Mouse (Mus musculus) hindbrain, postnatal 0 days (tissue): ENCODE results near the gene Slc25a34. TPM values are rescaled to one million over a fixed set of nuclear protein-coding genes. Genes with fewer than 3 reads are reported as not detected.

Source experiments
- ATAC-seq: fragments of 200-750 bp; cut with Nextera tagmentation; 2 replicates; pipeline ENCODE4 v1.8.0; 2017; ENCODE audit warnings: mild to moderate bottlenecking, moderate TSS enrichment, moderate library complexity
- DNase-seq: peaks from one replicate; pipeline ENCODE4 v3.0.0-alpha.2; 2015; ENCODE audit warnings: low spot score
- H3K27ac ChIP-seq: fragments of 300-500 bp; sonication (generic); 2 replicates; pipeline ENCODE4 v1.5.1; 2014; ENCODE audit warnings: mild to moderate bottlenecking
- H3K27me3 ChIP-seq: fragments of 300-500 bp; sonication (generic); 2 replicates; pipeline ENCODE4 v1.6.1; 2014; ENCODE audit warnings: low read length, mixed read lengths; ENCODE audit not compliant: insufficient read depth
- H3K36me3 ChIP-seq: fragments of 300-500 bp; sonication (generic); 2 replicates; pipeline ENCODE4 v1.6.1; 2014; ENCODE audit warnings: low read length, mixed read lengths; ENCODE audit not compliant: insufficient read depth
- H3K4me1 ChIP-seq: fragments of 300-500 bp; sonication (generic); 2 replicates; pipeline ENCODE4 v1.6.1; 2014; ENCODE audit warnings: antibody characterized with exemption, low read length, mixed read lengths; ENCODE audit not compliant: insufficient read depth
- H3K4me2 ChIP-seq: fragments of 300-500 bp; sonication (generic); 2 replicates; pipeline ENCODE4 v1.6.1; 2014; ENCODE audit warnings: low read depth, mild to moderate bottlenecking, low read length, moderate library complexity, mixed read lengths
- H3K4me3 ChIP-seq: fragments of 300-500 bp; sonication (generic); 2 replicates; pipeline ENCODE4 v1.5.1; 2014; ENCODE audit warnings: low read length
- H3K9ac ChIP-seq: fragments of 300-500 bp; sonication (generic); replicated peaks from 2 replicates; pipeline ENCODE4 v1.6.1; 2014; ENCODE audit warnings: mild to moderate bottlenecking, low read length, moderate library complexity, mixed read lengths
- H3K9me3 ChIP-seq: fragments of 300-500 bp; sonication (generic); 2 replicates; pipeline ENCODE4 v1.6.1; 2016; ENCODE audit warnings: low read length, mixed read lengths
- CTCF ChIP-seq: IDR thresholded peaks from 2 replicates; pipeline ENCODE4 v1.5.1; 2016; ENCODE audit warnings: antibody characterized with exemption, control low read depth, low read depth
- WGBS: fragments of 180-500 bp; shearing (Covaris S2); extraction: QIAGEN DNeasy Blood & Tissue Kit; methylation state at CpG from one replicate; pipeline ENCODE4 v1.1.7; 2014; 5-methylcytosine and 5-hydroxymethylcytosine counted together
- polyA plus RNA-seq: library from polyadenylated mRNA; unstranded; fragments of >200 nt; fragmentation: Nextera tagmentation; extraction: Ambion mirVana; gene quantifications from 2 replicates; pipeline ENCODE4 v1.2.1, GENCODE M21; 2015
- total RNA-seq: library from RNA; depleted of rRNA; stranded (reverse); fragments of >200 nt; gene quantifications from 2 replicates; pipeline ENCODE4 v1.2.3, GENCODE M21; 2014

The Slc25a34 gene
- total and polyA plus RNA-seq, 2 experiments from 2014 or later = 3.6 to 18.1 TPM

DNA sequence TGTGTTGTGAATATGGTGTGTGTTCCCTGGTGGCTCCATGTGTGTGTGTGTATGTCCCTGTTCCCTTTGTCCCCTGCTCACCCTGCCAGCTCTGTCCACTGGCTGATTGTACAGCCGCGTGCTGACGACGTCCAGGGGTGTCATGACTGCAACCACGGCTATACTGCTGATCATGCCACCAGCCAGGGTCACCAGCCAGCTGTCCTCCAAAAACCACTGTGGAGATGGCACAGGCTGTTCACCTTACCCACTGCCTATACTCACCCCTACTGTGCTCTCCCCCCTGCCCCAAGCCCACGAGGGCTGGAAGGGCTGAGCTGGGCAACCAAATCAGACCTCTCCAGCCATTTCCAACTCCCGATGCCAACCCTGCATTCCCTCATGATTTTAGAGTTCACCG is 2.3 kb downstream of the Slc25a34 start:
- H3K4me3 ChIP-seq = no peak overlapping the region
- no peaks in the 10 kb centered on the region for H3K27me3 ChIP-seq
- H3K36me3 ChIP-seq = peaks cover 7% of the 10 kb centered on the region
- no peaks in the 10 kb centered on the region for H3K9me3 ChIP-seq
- peaks cover 11% of the 10 kb centered on the region for H3K4me1 ChIP-seq
- no peak overlapping the region for H3K4me2 ChIP-seq
- 78% methylated on average over 8 of the region's 8 CpGs for WGBS
- H3K9ac ChIP-seq = no peak overlapping the region
- no peak for DNase-seq
- TF ChIP-seq CTCF = no peak
- no peak overlapping the region for H3K27ac ChIP-seq
- ATAC-seq = no peak

DNA sequence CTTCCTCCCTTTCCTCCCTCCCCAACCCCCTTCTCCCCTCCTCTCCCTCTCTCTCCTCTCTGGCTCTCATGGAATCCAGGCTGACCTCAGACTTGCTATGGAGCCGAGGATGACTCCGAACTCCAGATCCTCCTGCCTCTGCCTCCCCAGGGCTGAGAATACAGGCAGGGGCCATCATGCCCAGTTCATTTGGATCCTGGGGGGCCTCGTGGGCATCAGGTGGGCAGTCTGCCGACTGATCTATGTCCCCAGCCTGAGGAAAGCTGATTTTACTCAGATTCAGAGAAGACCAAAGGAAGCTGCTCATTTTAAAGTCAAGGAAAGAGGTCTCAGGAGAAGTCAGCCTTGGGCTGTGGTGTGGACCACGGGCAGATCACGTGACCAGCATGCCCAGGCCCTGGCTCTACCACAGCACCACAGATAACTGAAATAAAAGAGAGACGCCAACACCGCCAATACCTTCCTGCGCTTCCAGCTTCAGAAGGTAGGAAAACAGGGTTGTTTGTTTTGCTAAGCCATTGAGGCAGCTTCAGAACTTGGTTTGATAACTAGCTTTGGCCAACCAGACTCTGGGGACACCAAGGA is 4.2 kb downstream of the Slc25a34 start:
- no peaks in the 10 kb centered on the region for H3K9me3 ChIP-seq
- H3K36me3 ChIP-seq = no peaks in the 10 kb centered on the region
- H3K27ac ChIP-seq = no peak overlapping the region
- H3K9ac ChIP-seq = no peak overlapping the region
- ATAC-seq = no peak
- no peak for TF ChIP-seq CTCF
- WGBS = 87% methylated on average over 9 of the region's 9 CpGs
- H3K4me1 ChIP-seq = peaks cover 11% of the 10 kb centered on the region
- no peak for DNase-seq
- no peak overlapping the region for H3K4me2 ChIP-seq
- no peaks in the 10 kb centered on the region for H3K27me3 ChIP-seq
- no peak overlapping the region for H3K4me3 ChIP-seq

DNA sequence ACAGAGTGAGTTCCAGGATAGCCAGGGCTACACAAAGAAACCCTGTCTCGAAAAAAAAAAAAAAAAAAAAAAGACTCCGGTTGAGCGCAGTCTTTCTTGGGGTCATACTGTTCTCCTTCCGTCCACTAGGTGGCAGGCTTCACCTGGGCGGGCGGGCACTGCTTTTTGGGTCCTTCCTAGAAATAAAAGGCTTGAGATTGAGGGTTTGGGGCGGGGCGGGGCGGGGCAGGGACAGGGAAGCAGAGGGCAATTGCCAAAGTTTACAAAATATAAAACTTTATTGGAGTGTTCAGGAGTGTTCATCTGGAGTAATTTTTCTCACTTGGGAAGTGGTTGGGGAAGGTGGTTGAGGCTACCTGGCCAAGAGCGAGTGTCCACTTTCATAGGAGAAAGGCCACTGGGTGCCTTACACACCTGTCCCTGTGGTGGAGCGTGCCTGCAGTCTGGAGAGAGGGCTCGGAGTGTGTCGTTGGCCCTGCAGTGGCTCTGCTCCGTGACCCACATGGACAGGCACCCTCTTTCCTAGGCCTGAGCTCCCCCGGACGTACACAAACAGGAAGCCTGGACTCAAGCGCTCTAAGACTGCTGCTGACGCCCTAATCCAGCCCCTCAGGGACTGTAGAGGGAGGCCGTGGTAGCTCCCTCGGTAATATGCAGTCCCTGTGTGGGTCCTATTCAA is 4.9 kb downstream of the Slc25a34 start, which contains the start of gene Tmem82:
TSS of gene Tmem82 (minus strand) at position 69 of the 679 bp plus-strand sequence.
- no peaks in the 10 kb centered on the region for H3K9me3 ChIP-seq
- ATAC-seq (0 out of 2 replicates have a peak, but pooled peaks have one; percentile 11), DNase-seq (peak; percentile 71)
- H3K27ac ChIP-seq = no peak within 1 kb of the TSS
- H3K27me3 ChIP-seq = no peaks in the 10 kb centered on the region
- H3K36me3 ChIP-seq = no peaks in the 10 kb centered on the region
- H3K4me3 ChIP-seq = no peak within 1 kb of the TSS
- TF ChIP-seq CTCF = peak; percentile 76
- no peak within 1 kb of the TSS for H3K9ac ChIP-seq
- peak within 1 kb of the TSS; percentile 50 for H3K4me2 ChIP-seq
- peaks cover 11% of the 10 kb centered on the region for H3K4me1 ChIP-seq
- 30% methylated on average over 20 of the region's 20 CpGs for WGBS

DNA sequence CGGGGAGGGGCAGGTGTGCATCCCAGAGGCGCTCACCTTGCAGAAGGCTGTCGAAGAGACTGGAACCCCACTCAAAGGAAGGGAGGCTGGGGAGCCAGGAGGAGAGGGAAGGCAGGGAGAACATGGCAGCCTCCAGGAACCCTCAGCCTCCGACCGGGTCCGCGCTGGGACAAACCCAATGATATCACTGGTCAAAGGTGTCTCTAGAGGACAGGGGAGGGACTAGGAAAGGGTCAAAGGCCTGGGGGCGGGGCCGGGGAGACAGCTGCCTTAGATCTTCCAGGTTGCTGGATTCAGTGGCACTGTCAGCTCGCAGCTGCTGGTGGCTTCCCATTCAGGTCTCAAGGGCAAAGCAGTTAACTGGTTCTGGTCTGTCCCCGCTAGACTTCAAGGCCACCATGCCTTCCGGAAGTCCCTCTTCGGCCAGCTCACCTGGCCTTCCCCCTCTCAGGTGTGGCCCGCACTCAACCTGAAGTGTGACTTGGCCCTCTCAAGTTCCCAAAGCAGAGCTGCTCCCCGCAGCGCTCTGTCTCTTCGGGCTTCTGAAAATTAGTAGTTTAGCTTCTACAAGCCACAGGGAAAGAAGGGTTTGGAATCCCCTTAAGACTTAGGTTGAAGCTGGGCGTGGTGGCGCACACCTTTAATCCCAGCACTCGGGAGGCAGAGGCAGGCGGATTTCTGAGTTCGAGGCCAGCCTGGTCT is 5.6 kb downstream of the Slc25a34 start:
- no peaks in the 10 kb centered on the region for H3K27me3 ChIP-seq
- H3K9me3 ChIP-seq = no peaks in the 10 kb centered on the region
- H3K4me1 ChIP-seq = peaks cover 8% of the 10 kb centered on the region
- H3K27ac ChIP-seq = no peak overlapping the region
- no peak for ATAC-seq
- no peak for TF ChIP-seq CTCF
- no peaks in the 10 kb centered on the region for H3K36me3 ChIP-seq
- WGBS = 16% methylated on average over 22 of the region's 22 CpGs
- no peak for DNase-seq
- peak overlapping the region; percentile 50 for H3K4me2 ChIP-seq
- no peak overlapping the region for H3K9ac ChIP-seq
- no peak overlapping the region for H3K4me3 ChIP-seq

DNA sequence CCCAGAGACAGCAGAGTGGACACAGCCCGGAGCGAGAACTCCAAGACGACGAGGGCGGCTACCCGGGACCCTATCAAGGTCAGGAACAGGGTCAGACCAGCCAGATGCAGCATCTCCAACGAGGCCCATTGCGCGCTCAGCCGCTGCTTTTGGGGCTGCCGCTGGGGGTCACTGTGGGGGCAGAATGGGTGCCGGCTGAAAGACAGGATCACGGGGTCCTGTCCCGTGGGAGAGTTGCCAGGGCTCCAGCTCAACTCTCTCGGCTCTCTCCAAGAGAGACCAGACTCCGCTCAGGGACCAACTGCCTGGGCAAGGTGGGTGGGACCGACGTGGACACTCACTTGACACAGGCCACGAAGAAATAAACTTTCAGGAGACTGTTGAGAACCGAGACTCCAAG is 6.3 kb downstream of the Slc25a34 start:
- Histone ChIP-seq H3K27me3 (no peaks in the 10 kb centered on the region), H3K9me3 (no peaks in the 10 kb centered on the region), H3K4me1 (peaks cover 8% of the 10 kb centered on the region), H3K36me3 (no peaks in the 10 kb centered on the region), H3K9ac (no peak overlapping the region), H3K4me2 (peak overlapping the region; percentile 50), H3K4me3 (no peak overlapping the region), H3K27ac (no peak overlapping the region)
- 8% methylated on average over 20 of the region's 20 CpGs for WGBS
- TF ChIP-seq CTCF = peak; percentile 65
- DNase-seq (peak; percentile 77), ATAC-seq (no peak)

DNA sequence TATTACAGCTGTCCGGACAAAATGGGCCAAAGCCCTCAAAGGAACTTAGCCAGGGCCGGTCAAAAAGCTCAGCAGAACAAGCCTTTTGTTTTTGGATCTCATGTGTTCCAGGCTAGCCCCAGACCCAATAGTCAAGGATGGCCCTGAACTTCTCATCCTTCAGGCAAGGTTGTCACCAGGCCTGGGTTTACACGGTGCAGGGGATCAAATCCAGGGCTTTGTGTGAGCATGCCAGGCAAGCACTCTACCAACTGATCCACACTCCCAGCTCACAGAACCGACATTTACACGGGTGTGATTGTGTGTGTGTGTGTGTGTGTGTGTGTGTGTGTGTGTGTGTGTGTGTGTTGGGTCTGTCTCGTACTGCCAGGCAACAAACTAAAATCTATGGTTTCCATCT is 6.8 kb downstream of the Slc25a34 start:
- TF ChIP-seq CTCF = no peak
- WGBS = 71% methylated on average over 6 of the region's 6 CpGs
- no peak for ATAC-seq

More for the DNA sequence above, 6.8 kb downstream of the Slc25a34 start:
- no peaks in the 10 kb centered on the region for H3K9me3 ChIP-seq
- H3K9ac ChIP-seq = no peak overlapping the region
- peaks cover 8% of the 10 kb centered on the region for H3K4me1 ChIP-seq
- H3K36me3 ChIP-seq = no peaks in the 10 kb centered on the region
- no peak overlapping the region for H3K4me2 ChIP-seq
- H3K4me3 ChIP-seq = no peak overlapping the region
- H3K27ac ChIP-seq = no peak overlapping the region
- DNase-seq = no peak
- no peaks in the 10 kb centered on the region for H3K27me3 ChIP-seq
